In genomic region chr5:143527486-143528307, GRCm38 (mm10) we compare ENCODE assay signal across 8 mouse cellular contexts. TPM values are rescaled to one million over a fixed set of nuclear protein-coding genes. Genes with fewer than 3 reads are reported as not detected.
DNase-seq lines count a peak whose midpoint lies in the region; ATAC-seq and TF ChIP-seq lines count a peak whose summit lies in the region.

TSS of gene Rac1 (minus strand) at chr5:143528036.

- H3K9ac ChIP-seq in forebrain, embryonic 13.5 days, result peak within 1 kb of the TSS; percentile 99
- peak within 1 kb of the TSS; percentile 100 for H3K9ac ChIP-seq in liver, postnatal 0 days (replicated peaks)
- H3K9ac ChIP-seq in neural tube, embryonic 14.5 days (replicated peaks; ENCODE audit: low read depth, low read length), result peak within 1 kb of the TSS; percentile 98

- H3K4me1 ChIP-seq in E14TG2a.4 (replicated peaks; ENCODE audit: low read depth, low read length), result peaks cover 46% of the 10 kb centered on the region
- peaks cover 28% of the 10 kb centered on the region for H3K4me1 ChIP-seq in forebrain, embryonic 13.5 days
- peaks cover 34% of the 10 kb centered on the region for H3K4me1 ChIP-seq in liver, postnatal 0 days (ENCODE audit: insufficient read depth)
- peaks cover 15% of the 10 kb centered on the region for H3K4me1 ChIP-seq in neural tube, embryonic 14.5 days (ENCODE audit: control insufficient read depth, insufficient read depth, low read length)

- no peak for TF ChIP-seq EP300 in liver, postnatal 0 days (IDR thresholded peaks at IDR 0.05; ENCODE audit: low read depth)

- peak; percentile 92 for DNase-seq in c-Kit-positive CD71-positive TER-119-positive erythroid progenitor cells, embryonic 14.5 days (ENCODE audit: low spot score)
- DNase-seq in heart, postnatal 10 days, result peak; percentile 98
- DNase-seq in large intestine, adult 2 months (ENCODE audit: low read depth, low spot score), result peak; percentile 83
- peak; percentile 97 for DNase-seq in liver, postnatal 0 days
- DNase-seq in testis, postnatal 10 days (ENCODE audit: low spot score), result peak; percentile 98

- WGBS in forebrain, embryonic 13.5 days, result under 1% methylated on average over 76 of the region's 105 CpGs
- WGBS in large intestine, adult 2 months, result under 1% methylated on average over 96 of the region's 105 CpGs
- under 1% methylated on average over 65 of the region's 105 CpGs for WGBS in liver, postnatal 0 days (ENCODE audit: insufficient replicate concordance)
- under 1% methylated on average over 92 of the region's 105 CpGs for WGBS in neural tube, embryonic 14.5 days

- no peaks in the 10 kb centered on the region; the same call in 1 of the 2 replicates for H3K27me3 ChIP-seq in E14TG2a.4 (ENCODE audit: insufficient read depth, low read length)
- no peaks in the 10 kb centered on the region for H3K27me3 ChIP-seq in forebrain, embryonic 13.5 days
- H3K27me3 ChIP-seq in liver, postnatal 0 days (ENCODE audit: insufficient read depth, low read length), result no peaks in the 10 kb centered on the region
- H3K27me3 ChIP-seq in neural tube, embryonic 14.5 days (ENCODE audit: control insufficient read depth, insufficient read depth, low read length), result no peaks in the 10 kb centered on the region

- TF ChIP-seq CTCF in E14TG2a.4 (conservative IDR thresholded peaks at IDR 0.05; ENCODE audit: low read length), result no peak
- TF ChIP-seq CTCF in liver, postnatal 0 days (IDR thresholded peaks at IDR 0.05; ENCODE audit: low read depth), result no peak

- H3K4me3 ChIP-seq in E14TG2a.4 (replicated peaks; ENCODE audit: low read length), result peak within 1 kb of the TSS; percentile 90
- H3K4me3 ChIP-seq in forebrain, embryonic 13.5 days, result peak within 1 kb of the TSS; percentile 99
- H3K4me3 ChIP-seq in liver, postnatal 0 days (ENCODE audit: low read depth, low read length), result peak within 1 kb of the TSS; percentile 90
- peak within 1 kb of the TSS; percentile 97 for H3K4me3 ChIP-seq in neural tube, embryonic 14.5 days (ENCODE audit: low read depth, low read length)

- H3K36me3 ChIP-seq in E14TG2a.4 (ENCODE audit: insufficient read depth, low read length), result peaks cover 15% of the 10 kb centered on the region; the same call in 1 of the 2 replicates
- H3K36me3 ChIP-seq in forebrain, embryonic 13.5 days (ENCODE audit: poor library complexity, severe bottlenecking), result 0 out of 2 replicates have a peak, but pooled peaks cover 8% of the 10 kb centered on the region
- H3K36me3 ChIP-seq in liver, postnatal 0 days (replicated peaks; ENCODE audit: insufficient read depth, low read length), result no peaks in the 10 kb centered on the region
- H3K36me3 ChIP-seq in neural tube, embryonic 14.5 days (ENCODE audit: control insufficient read depth, insufficient read depth, low read length), result no peaks in the 10 kb centered on the region

- ATAC-seq in forebrain, embryonic 13.5 days, result peak; percentile 97
- peak; percentile 97 for ATAC-seq in liver, postnatal 0 days
- peak; percentile 97 for ATAC-seq in neural tube, embryonic 14.5 days (ENCODE audit: low read depth)

- intact Hi-C loops in heart, postnatal 10 days (cut with DNase I), result loop anchor here (2.0 kb wide), 2 partner anchors 15 to 19 kb away; no protein-coding TSS in a partner anchor

- no peaks in the 10 kb centered on the region for H3K9me3 ChIP-seq in E14TG2a.4 (ENCODE audit: low read length)
- no peaks in the 10 kb centered on the region for H3K9me3 ChIP-seq in forebrain, embryonic 13.5 days (replicated peaks)
- H3K9me3 ChIP-seq in liver, postnatal 0 days (ENCODE audit: low read length), result no peaks in the 10 kb centered on the region
- no peaks in the 10 kb centered on the region for H3K9me3 ChIP-seq in neural tube, embryonic 14.5 days (ENCODE audit: control insufficient read depth, low read length)

- peak within 1 kb of the TSS; percentile 95 for H3K27ac ChIP-seq in forebrain, embryonic 13.5 days
- peak within 1 kb of the TSS; percentile 100 for H3K27ac ChIP-seq in liver, postnatal 0 days (ENCODE audit: low read depth)
- H3K27ac ChIP-seq in neural tube, embryonic 14.5 days (ENCODE audit: low read depth, low read length), result peak within 1 kb of the TSS; percentile 95

- peak within 1 kb of the TSS; percentile 93 for H3K4me2 ChIP-seq in forebrain, embryonic 13.5 days
- H3K4me2 ChIP-seq in liver, postnatal 0 days (ENCODE audit: low read depth, low read length), result peak within 1 kb of the TSS; percentile 86
- H3K4me2 ChIP-seq in neural tube, embryonic 14.5 days (ENCODE audit: low read depth, low read length), result peak within 1 kb of the TSS; percentile 93

RNA-seq across cellular contexts. Expression of gene Rac1, which starts in this region (rescaled TPM):
- polyA plus RNA-seq in forebrain, embryonic 13.5 days (2015; fragmentation: Nextera tagmentation; extraction: Ambion mirVana), result 322 and 336 TPM in 2 replicates
- total RNA-seq in heart, postnatal 10 days (2021), result 100 to 1,000 TPM; 314 to 339 TPM
- 420 and 474 TPM in 2 replicates for polyA plus RNA-seq in large intestine, adult 2 months (2012; rRNA removed)
- polyA plus RNA-seq in liver, postnatal 0 days (2015; fragmentation: Nextera tagmentation; extraction: Ambion mirVana), result 162 and 173 TPM in 2 replicates
- polyA plus RNA-seq in neural tube, embryonic 14.5 days (2014; fragmentation: Nextera tagmentation; extraction: Ambion mirVana), result 454 and 468 TPM in 2 replicates

Comparison
In these comparisons a context has a peak if more than half of its experiments do, and no peak if none do; other contexts are left out.
1. Peak in every context shown above with its lines: DNase-seq, ATAC-seq, H3K4me3 ChIP-seq and H3K27ac ChIP-seq.